Mouse (Mus musculus) frontal cortex, adult 2 months (tissue): ENCODE data around the gene Wwc1. TPM values are rescaled to one million over a fixed set of nuclear protein-coding genes. Genes with fewer than 3 reads are reported as not detected.

ENCODE experiments used
- DNase-seq, 2 experiments: peaks; one replicate each; pipeline ENCODE4 v3.0.0; 2022; ENCODE audit warnings: low spot score in 1 of 2; ENCODE audit errors: extremely low spot score in 1 of 2
- polyA plus RNA-seq: library from polyadenylated mRNA; depleted of rRNA; stranded (reverse); fragments of >200 nt; gene quantifications from 2 replicates; pipeline ENCODE4 v1.2.3, GENCODE M21; 2012

Gene Wwc1
- polyA plus RNA-seq, 1 experiment = 79.1 TPM

GRCm38 (mm10) chr11:35974632-35975450 lies 5.5 kb downstream of the Wwc1 start:
- no peak for DNase-seq

GRCm38 (mm10) chr11:35973135-35973534 lies 7.2 kb downstream of the Wwc1 start:
- DNase-seq = no peak

- DNase-seq = no peak
These were observed 7.9 kb downstream of the Wwc1 start for GRCm38 (mm10) chr11:35972270-35972931.

- no peak for DNase-seq
These were observed 9.3 kb downstream of the Wwc1 start for GRCm38 (mm10) chr11:35970806-35971705.

- DNase-seq = no peak
These were observed 12.0 kb downstream of the Wwc1 start for GRCm38 (mm10) chr11:35968291-35968690.

- no peak for DNase-seq
These were observed 16.3 kb downstream of the Wwc1 start for GRCm38 (mm10) chr11:35963981-35964549.

GRCm38 (mm10) chr11:35963554-35963953 lies 16.8 kb downstream of the Wwc1 start:
- no peak for DNase-seq

GRCm38 (mm10) chr11:35962431-35962830 lies 17.9 kb downstream of the Wwc1 start:
- no peak for DNase-seq

GRCm38 (mm10) chr11:35959270-35959669 lies 21.1 kb downstream of the Wwc1 start:
- DNase-seq = no peak

GRCm38 (mm10) chr11:35955572-35955971 lies 24.8 kb downstream of the Wwc1 start:
- no peak for DNase-seq

- no peak for DNase-seq
These were observed 27.1 kb downstream of the Wwc1 start for GRCm38 (mm10) chr11:35953179-35953578.

- no peak for DNase-seq
These were observed 28.6 kb downstream of the Wwc1 start for GRCm38 (mm10) chr11:35951727-35952065.

GRCm38 (mm10) chr11:35951058-35951726 lies 29.1 kb downstream of the Wwc1 start:
- DNase-seq = no peak

GRCm38 (mm10) chr11:35950466-35950865 lies 29.9 kb downstream of the Wwc1 start:
- DNase-seq = no peak

GRCm38 (mm10) chr11:35950011-35950410 lies 30.3 kb downstream of the Wwc1 start:
- no peak for DNase-seq

- DNase-seq = no peak
These were observed 31.9 kb downstream of the Wwc1 start for GRCm38 (mm10) chr11:35948457-35948881.

GRCm38 (mm10) chr11:35947944-35948343 lies 32.4 kb downstream of the Wwc1 start:
- DNase-seq = no peak

GRCm38 (mm10) chr11:35945187-35945586 lies 35.1 kb downstream of the Wwc1 start:
- DNase-seq = no peak

GRCm38 (mm10) chr11:35941641-35942040 lies 38.7 kb downstream of the Wwc1 start:
- no peak for DNase-seq

GRCm38 (mm10) chr11:35941064-35941463 lies 39.3 kb downstream of the Wwc1 start:
- DNase-seq = no peak
